Mouse (Mus musculus): ENCODE results near the gene 2010106E10Rik. TPM values are rescaled to one million over a fixed set of nuclear protein-coding genes. Genes with fewer than 3 reads are reported as not detected.

Gene 2010106E10Rik
- not detected in 2 replicates for polyA plus RNA-seq (2014; fragmentation: Nextera tagmentation; extraction: Ambion mirVana)

DNA sequence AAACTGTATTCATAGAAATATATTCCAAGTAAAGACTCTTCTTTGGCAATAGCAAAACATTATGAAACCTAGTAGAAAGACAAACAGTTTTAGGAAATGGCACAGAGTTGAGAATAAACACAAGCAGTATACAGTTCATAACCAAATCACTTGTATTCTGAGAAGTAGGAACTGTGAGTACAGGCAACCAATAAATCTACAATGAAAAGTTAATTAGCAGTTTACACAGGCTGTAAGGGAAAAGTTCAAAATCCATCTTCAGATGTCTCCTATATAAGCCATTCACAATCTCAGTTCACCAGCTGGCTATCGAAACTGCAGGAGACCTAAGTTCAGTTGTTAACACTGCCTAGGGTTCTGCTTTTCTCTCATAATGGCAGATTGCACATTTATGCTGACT lies at the start of gene 2010106E10Rik:
Gene 2010106E10Rik, plus strand, starts transcription at position 301 of the 400 bp plus-strand sequence.
- Histone ChIP-seq H3K4me3 (ENCODE audit: low read depth, low read length) (no peak within 1 kb of the TSS), H3K27me3 (ENCODE audit: control insufficient read depth, insufficient read depth, low read length) (no peaks in the 10 kb centered on the region), H3K27ac (ENCODE audit: low read depth, low read length) (no peak within 1 kb of the TSS), H3K4me1 (ENCODE audit: control insufficient read depth, insufficient read depth, low read length) (no peaks in the 10 kb centered on the region), H3K9ac (ENCODE audit: low read length) (no peak within 1 kb of the TSS), H3K4me2 (no peak within 1 kb of the TSS), H3K9me3 (ENCODE audit: control insufficient read depth, low read length) (no peaks in the 10 kb centered on the region), H3K36me3 (ENCODE audit: control insufficient read depth, insufficient read depth, low read length) (no peaks in the 10 kb centered on the region)
- no peak for ATAC-seq (ENCODE audit: low FRiP score)
- no peak for DNase-seq (ENCODE audit: low spot score, missing footprints)
- 79% methylated on average over 1 of the region's 1 CpGs for WGBS

DNA sequence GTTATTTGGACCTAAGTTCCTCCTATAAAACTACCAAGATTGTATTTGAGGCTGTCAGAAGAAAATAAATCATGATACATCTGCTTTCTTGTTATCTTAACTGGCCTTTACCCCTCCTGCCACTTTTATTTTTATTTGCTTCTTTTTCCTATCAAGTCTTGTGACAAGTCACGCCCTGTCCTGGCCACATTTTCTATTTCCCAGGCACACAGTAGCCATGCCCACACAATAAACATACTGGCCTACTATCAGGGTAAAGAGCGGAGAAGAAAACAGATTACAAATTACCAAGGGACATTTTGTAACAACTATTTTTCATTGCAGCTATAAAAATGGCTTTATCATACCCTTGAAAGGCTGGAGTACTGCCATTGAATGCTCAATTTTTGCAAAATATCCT lies 10.6 kb downstream of the 2010106E10Rik start:
- Histone ChIP-seq H3K9ac (ENCODE audit: low read length) (no peak overlapping the region), H3K4me1 (ENCODE audit: control insufficient read depth, insufficient read depth, low read length) (no peaks in the 10 kb centered on the region), H3K27ac (ENCODE audit: low read depth, low read length) (no peak overlapping the region), H3K36me3 (ENCODE audit: control insufficient read depth, insufficient read depth, low read length) (no peaks in the 10 kb centered on the region), H3K4me2 (no peak overlapping the region), H3K9me3 (ENCODE audit: control insufficient read depth, low read length) (no peaks in the 10 kb centered on the region), H3K27me3 (ENCODE audit: control insufficient read depth, insufficient read depth, low read length) (no peaks in the 10 kb centered on the region), H3K4me3 (ENCODE audit: low read depth, low read length) (no peak overlapping the region)
- 83% methylated on average over 2 of the region's 2 CpGs for WGBS
- DNase-seq (ENCODE audit: low spot score, missing footprints), result no peak
- ATAC-seq (ENCODE audit: low FRiP score), result no peak

DNA sequence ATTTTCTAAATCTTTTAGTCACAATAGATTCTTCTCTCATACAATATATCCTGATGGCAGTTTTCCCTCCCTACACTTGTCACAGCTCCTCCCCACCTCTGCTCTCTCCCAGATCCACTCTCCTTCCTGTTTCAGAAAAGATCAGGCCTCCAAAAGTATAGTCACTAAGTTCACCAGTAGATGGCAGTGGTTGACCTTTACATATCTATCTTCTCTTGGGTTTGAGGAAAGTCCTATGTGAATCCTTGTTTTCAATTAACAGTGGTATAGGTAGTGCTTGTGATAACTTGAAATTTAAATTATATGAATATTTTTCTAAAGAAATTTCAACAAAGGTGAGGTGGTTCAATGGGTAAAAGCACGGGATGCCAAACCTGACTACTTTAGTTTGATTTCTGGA lies 29.7 kb downstream of the 2010106E10Rik start:
- Histone ChIP-seq H3K27me3 (ENCODE audit: control insufficient read depth, insufficient read depth, low read length) (no peaks in the 10 kb centered on the region), H3K4me1 (ENCODE audit: control insufficient read depth, insufficient read depth, low read length) (no peaks in the 10 kb centered on the region), H3K27ac (ENCODE audit: low read depth, low read length) (no peak overlapping the region), H3K36me3 (ENCODE audit: control insufficient read depth, insufficient read depth, low read length) (no peaks in the 10 kb centered on the region), H3K4me3 (ENCODE audit: low read depth, low read length) (no peak overlapping the region), H3K4me2 (no peak overlapping the region), H3K9ac (ENCODE audit: low read length) (no peak overlapping the region), H3K9me3 (ENCODE audit: control insufficient read depth, low read length) (no peaks in the 10 kb centered on the region)
- DNase-seq (ENCODE audit: low spot score, missing footprints) (no peak), ATAC-seq (ENCODE audit: low FRiP score) (peak; percentile 77)
- 53% methylated on average over 1 of the region's 1 CpGs for WGBS

DNA sequence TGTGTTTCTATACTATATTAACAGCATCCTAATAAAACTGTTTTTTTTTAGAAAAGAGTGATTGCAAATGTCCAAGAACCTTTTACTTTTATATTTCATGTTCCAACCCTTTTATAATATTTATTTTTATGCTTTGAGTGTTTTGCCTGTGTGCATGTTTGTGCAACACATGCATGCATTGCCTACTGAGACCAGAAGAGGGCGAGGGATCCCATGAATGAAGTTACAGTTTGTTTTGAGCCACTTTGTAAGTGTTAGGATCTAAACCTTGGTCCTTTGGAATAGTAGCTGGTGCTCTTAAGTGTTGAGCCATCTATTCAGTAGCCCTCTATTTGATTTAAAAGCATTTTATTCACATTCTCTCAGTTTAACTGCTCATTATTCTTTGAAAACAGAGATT lies 48.0 kb downstream of the 2010106E10Rik start:
- DNase-seq (ENCODE audit: low spot score, missing footprints), result no peak

DNA sequence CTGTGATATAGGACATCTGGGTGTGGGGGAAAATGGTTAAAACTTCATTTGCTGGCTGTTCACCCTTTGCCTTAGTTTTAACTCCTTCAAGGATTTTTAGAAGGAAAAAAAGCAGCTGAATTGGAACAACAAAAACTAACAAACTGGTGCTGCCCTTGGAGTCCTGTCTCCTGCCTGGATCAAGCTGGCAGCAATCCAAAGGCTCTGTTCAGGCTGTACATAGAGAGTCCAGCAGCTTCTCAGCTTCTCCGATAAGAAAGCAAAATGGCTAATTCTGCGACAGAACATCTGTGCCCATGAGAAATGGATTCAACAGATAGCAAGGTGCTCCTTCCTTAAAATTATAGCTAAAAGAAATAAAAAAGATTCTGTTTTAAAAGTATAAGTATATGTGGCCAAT lies 72.6 kb downstream of the 2010106E10Rik start:
- Histone ChIP-seq H3K9ac (ENCODE audit: low read length) (no peak overlapping the region), H3K9me3 (ENCODE audit: control insufficient read depth, low read length) (no peaks in the 10 kb centered on the region), H3K27ac (ENCODE audit: low read depth, low read length) (no peak overlapping the region), H3K4me1 (ENCODE audit: control insufficient read depth, insufficient read depth, low read length) (no peaks in the 10 kb centered on the region), H3K27me3 (ENCODE audit: control insufficient read depth, insufficient read depth, low read length) (no peaks in the 10 kb centered on the region), H3K36me3 (ENCODE audit: control insufficient read depth, insufficient read depth, low read length) (no peaks in the 10 kb centered on the region), H3K4me2 (no peak overlapping the region), H3K4me3 (ENCODE audit: low read depth, low read length) (no peak overlapping the region)
- WGBS, result 87% methylated on average over 2 of the region's 2 CpGs
- no peak for ATAC-seq (ENCODE audit: low FRiP score)
- no peak for DNase-seq (ENCODE audit: low spot score, missing footprints)

More for the DNA sequence above, 48.0 kb downstream of the 2010106E10Rik start:
- no peak overlapping the region for H3K4me3 ChIP-seq (ENCODE audit: low read depth, low read length)
- H3K4me1 ChIP-seq (ENCODE audit: control insufficient read depth, insufficient read depth, low read length), result no peaks in the 10 kb centered on the region
- WGBS, result 54% methylated on average over 1 of the region's 1 CpGs
- no peaks in the 10 kb centered on the region for H3K36me3 ChIP-seq (ENCODE audit: control insufficient read depth, insufficient read depth, low read length)
- H3K4me2 ChIP-seq, result no peak overlapping the region
- ATAC-seq (ENCODE audit: low FRiP score), result no peak
- no peak overlapping the region for H3K9ac ChIP-seq (ENCODE audit: low read length)
- H3K9me3 ChIP-seq (ENCODE audit: control insufficient read depth, low read length), result no peaks in the 10 kb centered on the region
- H3K27me3 ChIP-seq (ENCODE audit: control insufficient read depth, insufficient read depth, low read length), result no peaks in the 10 kb centered on the region
- no peak overlapping the region for H3K27ac ChIP-seq (ENCODE audit: low read depth, low read length)

DNA sequence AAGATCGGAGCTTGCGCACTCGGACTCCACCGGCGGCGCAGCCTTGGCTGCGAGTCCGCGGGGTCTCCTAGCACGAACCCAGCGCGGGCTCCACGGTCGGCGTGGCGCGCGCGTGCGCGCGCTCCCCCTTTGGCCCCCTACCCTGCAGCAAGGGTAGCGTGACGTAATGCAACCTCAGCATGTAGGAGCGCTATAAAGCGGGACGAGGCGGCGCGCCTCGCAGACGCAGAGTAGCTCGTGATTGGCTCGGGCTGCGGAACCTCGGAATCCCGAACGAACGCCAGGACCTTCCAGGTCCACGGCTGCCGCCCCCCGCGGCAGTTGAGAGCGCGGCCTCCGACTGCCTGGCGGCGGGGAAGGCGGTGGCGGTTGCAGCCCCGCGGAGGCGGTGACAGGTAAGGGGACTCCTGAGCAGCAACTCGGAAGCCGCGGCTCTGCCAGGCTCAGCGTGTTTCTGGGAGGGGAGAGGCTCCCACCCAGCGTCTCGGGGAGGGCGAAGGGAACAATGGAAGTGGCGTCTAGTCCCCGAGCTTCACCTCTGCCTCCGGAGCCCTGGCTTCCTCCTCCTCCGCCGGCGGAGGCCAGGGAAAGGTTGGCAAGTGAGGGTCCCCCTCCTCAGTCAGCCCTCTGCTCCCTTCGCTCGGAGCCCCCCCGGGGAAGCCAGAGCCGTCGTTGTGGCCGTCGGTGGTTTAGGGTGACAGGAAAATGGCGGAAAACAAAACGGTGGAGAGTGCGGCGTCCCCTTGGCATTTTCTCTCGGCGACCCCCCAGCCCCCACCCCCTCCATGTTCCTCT lies 105.6 kb downstream of the 2010106E10Rik start, which contains the start of gene Zfp711:
Gene Zfp711, plus strand, starts transcription at position 16 of the 795 bp plus-strand sequence.
- peak within 1 kb of the TSS; percentile 42 for H3K4me2 ChIP-seq
- 12% methylated on average over 64 of the region's 79 CpGs for WGBS

DNA sequence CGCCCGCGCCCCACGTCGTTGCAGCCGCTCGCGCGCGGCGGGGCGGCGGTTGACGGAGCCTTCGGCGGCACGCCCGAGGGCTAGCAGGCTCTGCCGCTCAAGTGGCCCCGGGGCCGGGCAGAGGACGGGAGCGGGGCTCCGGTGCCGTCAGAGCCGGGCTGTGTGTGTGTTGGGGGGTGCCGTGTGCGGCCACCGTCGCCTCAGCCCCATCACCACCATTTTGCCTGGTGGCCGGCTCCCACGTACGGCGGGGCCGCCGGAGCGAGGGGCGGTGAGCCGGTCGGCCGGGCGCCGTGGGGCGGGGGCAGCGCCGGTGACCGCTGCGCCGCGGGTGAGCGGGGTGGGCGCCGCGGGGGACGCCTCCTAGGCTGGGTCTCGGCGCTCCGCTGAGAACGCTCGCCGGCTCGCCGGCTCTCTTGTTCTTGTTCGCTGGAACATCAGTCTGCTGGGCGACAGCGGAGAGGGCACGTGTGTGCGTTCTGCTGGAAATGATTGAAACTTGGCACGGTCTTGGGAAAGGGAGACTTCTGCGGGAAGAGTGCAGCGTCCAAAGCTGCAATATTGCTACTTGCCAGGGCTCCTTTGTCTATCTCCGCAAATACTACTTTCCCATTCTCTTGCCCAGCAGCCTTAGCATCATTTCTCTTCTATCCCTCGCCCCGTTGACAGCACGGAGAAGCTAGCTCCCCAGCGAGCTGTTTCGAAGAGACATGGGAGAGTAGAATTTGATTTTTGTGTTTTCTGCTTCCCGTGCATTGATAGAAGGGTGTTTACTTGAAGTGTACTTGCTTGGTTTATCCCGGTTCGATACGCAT lies 106.4 kb downstream of the 2010106E10Rik start:
- peak overlapping the region; percentile 57 for H3K4me3 ChIP-seq (ENCODE audit: low read depth, low read length)
- 14% methylated on average over 59 of the region's 81 CpGs for WGBS
- no peaks in the 10 kb centered on the region for H3K27me3 ChIP-seq (ENCODE audit: control insufficient read depth, insufficient read depth, low read length)
- no peaks in the 10 kb centered on the region for H3K36me3 ChIP-seq (ENCODE audit: control insufficient read depth, insufficient read depth, low read length)
- H3K9ac ChIP-seq (ENCODE audit: low read length), result peak overlapping the region; percentile 78
- peak overlapping the region; percentile 42 for H3K4me2 ChIP-seq
- DNase-seq (ENCODE audit: low spot score, missing footprints), result peak; percentile 93
- H3K27ac ChIP-seq (ENCODE audit: low read depth, low read length), result peak overlapping the region; percentile 71; the same call in 1 of the 2 replicates
- peak; percentile 69 for ATAC-seq (ENCODE audit: low FRiP score)
- no peaks in the 10 kb centered on the region for H3K4me1 ChIP-seq (ENCODE audit: control insufficient read depth, insufficient read depth, low read length)
- no peaks in the 10 kb centered on the region for H3K9me3 ChIP-seq (ENCODE audit: control insufficient read depth, low read length)

More for the DNA sequence above, 105.6 kb downstream of the 2010106E10Rik start, which contains the start of gene Zfp711:
- H3K9ac ChIP-seq (ENCODE audit: low read length), result peak within 1 kb of the TSS; percentile 78
- peak within 1 kb of the TSS; percentile 57 for H3K4me3 ChIP-seq (ENCODE audit: low read depth, low read length)
- ATAC-seq (ENCODE audit: low FRiP score) (peak; percentile 98), DNase-seq (ENCODE audit: low spot score, missing footprints) (peak; percentile 96)
- H3K9me3 ChIP-seq (ENCODE audit: control insufficient read depth, low read length), result no peaks in the 10 kb centered on the region
- no peaks in the 10 kb centered on the region for H3K27me3 ChIP-seq (ENCODE audit: control insufficient read depth, insufficient read depth, low read length)
- H3K4me1 ChIP-seq (ENCODE audit: control insufficient read depth, insufficient read depth, low read length), result no peaks in the 10 kb centered on the region
- H3K36me3 ChIP-seq (ENCODE audit: control insufficient read depth, insufficient read depth, low read length), result no peaks in the 10 kb centered on the region
- peak within 1 kb of the TSS; percentile 71 for H3K27ac ChIP-seq (ENCODE audit: low read depth, low read length)
